Mouse (Mus musculus): ENCODE results near the gene Pde8b.
"Not testable (repeated sequence)": the region's sequence is repeated elsewhere in the genome, so short reads cannot be mapped to it uniquely, and the experiment has no call there.

Gene Pde8b

GRCm38 (mm10) chr13:95221882-95222568, 28.1 kb downstream of the Pde8b start:
- no peak for DNase-seq (ENCODE audit: low spot score)

GRCm38 (mm10) chr13:95215661-95216170, 34.4 kb downstream of the Pde8b start:
- not testable (repeated sequence) for DNase-seq (ENCODE audit: low spot score)

- no peak for DNase-seq (ENCODE audit: low spot score)
These were observed 37.8 kb downstream of the Pde8b start for GRCm38 (mm10) chr13:95212320-95212719.

GRCm38 (mm10) chr13:95207301-95207700, 42.8 kb downstream of the Pde8b start:
- not testable (repeated sequence) for DNase-seq (ENCODE audit: low spot score)

- DNase-seq (ENCODE audit: low spot score): no peak
These were observed 47.9 kb downstream of the Pde8b start for GRCm38 (mm10) chr13:95202151-95202758.

GRCm38 (mm10) chr13:95200817-95201216, 49.3 kb downstream of the Pde8b start:
- no peak for DNase-seq (ENCODE audit: low spot score)

- no peak for DNase-seq (ENCODE audit: low spot score)
These were observed 50.1 kb downstream of the Pde8b start for GRCm38 (mm10) chr13:95200036-95200435.

- DNase-seq (ENCODE audit: low spot score): no peak
These were observed 53.9 kb downstream of the Pde8b start for GRCm38 (mm10) chr13:95196106-95196705.

- DNase-seq (ENCODE audit: low spot score): no peak
These were observed 58.2 kb downstream of the Pde8b start for GRCm38 (mm10) chr13:95191951-95192350.

- no peak for DNase-seq (ENCODE audit: low spot score)
These were observed 61.0 kb downstream of the Pde8b start for GRCm38 (mm10) chr13:95189111-95189510.

- no peak for DNase-seq (ENCODE audit: low spot score)
These were observed 62.9 kb downstream of the Pde8b start for GRCm38 (mm10) chr13:95187153-95187665.

GRCm38 (mm10) chr13:95186741-95187035, 63.4 kb downstream of the Pde8b start:
- no peak for DNase-seq (ENCODE audit: low spot score)

GRCm38 (mm10) chr13:95185891-95186740, 64.0 kb downstream of the Pde8b start:
- DNase-seq (ENCODE audit: low spot score): no peak

- no peak for DNase-seq (ENCODE audit: low spot score)
These were observed 66.5 kb downstream of the Pde8b start for GRCm38 (mm10) chr13:95183686-95184085.

GRCm38 (mm10) chr13:95180208-95180607, 69.9 kb downstream of the Pde8b start:
- no peak for DNase-seq (ENCODE audit: low spot score)

- DNase-seq (ENCODE audit: low spot score): no peak
These were observed 72.8 kb downstream of the Pde8b start for GRCm38 (mm10) chr13:95177326-95177725.

- no peak for DNase-seq (ENCODE audit: low spot score)
These were observed 73.7 kb downstream of the Pde8b start for GRCm38 (mm10) chr13:95176399-95176798.

- no peak for DNase-seq (ENCODE audit: low spot score)
These were observed 75.9 kb downstream of the Pde8b start for GRCm38 (mm10) chr13:95174253-95174652.

GRCm38 (mm10) chr13:95172346-95172745, 77.8 kb downstream of the Pde8b start:
- no peak for DNase-seq (ENCODE audit: low spot score)

- DNase-seq (ENCODE audit: low spot score): no peak
These were observed 89.9 kb downstream of the Pde8b start for GRCm38 (mm10) chr13:95160211-95160610.

- DNase-seq (ENCODE audit: low spot score): no peak
These were observed 91.2 kb downstream of the Pde8b start for GRCm38 (mm10) chr13:95158986-95159385.

GRCm38 (mm10) chr13:95144746-95145145, 105.4 kb downstream of the Pde8b start:
- DNase-seq (ENCODE audit: low spot score): no peak

All from urinary bladder, postnatal 14 days (tissue).